Mouse (Mus musculus): ENCODE data around the gene Epb41l5.

DNA sequence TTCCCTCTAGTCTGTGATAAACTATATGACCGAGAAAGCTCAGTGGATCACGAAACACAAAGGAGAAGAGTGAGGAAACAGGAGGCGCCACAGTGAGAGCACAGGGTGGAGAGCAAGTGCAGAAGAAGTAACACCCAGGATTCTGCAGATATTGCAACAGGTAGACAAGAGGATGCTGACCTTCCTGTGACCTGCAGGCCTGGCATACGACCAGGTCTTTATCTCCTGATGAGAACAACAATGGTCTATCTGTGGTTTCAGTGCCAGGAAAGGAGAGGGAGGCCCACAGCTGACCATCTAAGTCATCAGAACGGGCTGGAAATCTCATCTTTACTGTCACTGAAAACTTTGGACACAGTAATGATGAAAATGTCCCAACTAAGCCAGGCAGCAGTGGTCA, 93.1 kb downstream of the Epb41l5 start:
- TF ChIP-seq POLR2A (IDR thresholded peaks at IDR 0.05; ENCODE audit: control insufficient read depth, low read depth, low read length), result no peak
- no peak for TF ChIP-seq CTCF (IDR thresholded peaks at IDR 0.05; ENCODE audit: control insufficient read depth, insufficient read depth, insufficient replicate concordance, low read depth, low read length)
